In genomic region chr16:8201306-8201705, GRCm38 (mm10) we compare ENCODE assay signal across 16 mouse cellular contexts.
"Had no signal": no experiment of that assay in that cellular context is flagged by ENCODE, and none has a peak within 500 bp of the region (broad histone marks: within the 10 kb centered on the region; RNA-seq: fewer than 3 reads in every experiment).

No protein-coding gene starts in this region.

- ATAC-seq: midbrain, embryonic 16.5 days had no signal

- H3K9ac ChIP-seq: lung, embryonic 14.5 days; midbrain, embryonic 12.5 days; neural tube, embryonic 12.5 days; stomach, embryonic 15.5 days had no signal

- H3K27me3 ChIP-seq: midbrain, embryonic 12.5 days; neural tube, embryonic 12.5 days; stomach, embryonic 15.5 days had no signal

- H3K4me1 ChIP-seq: midbrain, embryonic 10.5 days; midbrain, embryonic 12.5 days; neural tube, embryonic 12.5 days; stomach, embryonic 15.5 days had no signal

- H3K36me3 ChIP-seq: midbrain, embryonic 10.5 days; midbrain, embryonic 12.5 days; neural tube, embryonic 12.5 days; stomach, embryonic 15.5 days had no signal

- H3K9me3 ChIP-seq: midbrain, embryonic 10.5 days; midbrain, embryonic 12.5 days; neural tube, embryonic 12.5 days; stomach, embryonic 15.5 days had no signal

- H3K27ac ChIP-seq: midbrain, embryonic 10.5 days; midbrain, embryonic 12.5 days; neural tube, embryonic 12.5 days; stomach, embryonic 15.5 days; stomach, postnatal 0 days had no signal

- DNase-seq: lung, adult 18-20 months; lung, embryonic 14.5 days; lung, postnatal 10 days; lung, postnatal 4 days; midbrain, embryonic 14.5 days; right cerebral cortex, postnatal 14 days; thymus, adult 2 months; thymus, postnatal 25 days; thymus, postnatal 4 days had no signal

- H3K4me3 ChIP-seq: midbrain, embryonic 10.5 days; midbrain, embryonic 12.5 days; myocyte; neural tube, embryonic 12.5 days; stomach, embryonic 15.5 days had no signal

- H3K4me2 ChIP-seq: lung, embryonic 14.5 days; midbrain, embryonic 12.5 days; neural tube, embryonic 12.5 days; stomach, embryonic 15.5 days had no signal
